Mouse (Mus musculus): ENCODE results near the gene Gbp3.
A peak's percentile ranks its signal among the peaks of the same experiment; 100 is the strongest.
"Not testable (repeated sequence)": the region's sequence is repeated elsewhere in the genome, so short reads cannot be mapped to it uniquely, and the experiment has no call there.

The Gbp3 gene

DNA sequence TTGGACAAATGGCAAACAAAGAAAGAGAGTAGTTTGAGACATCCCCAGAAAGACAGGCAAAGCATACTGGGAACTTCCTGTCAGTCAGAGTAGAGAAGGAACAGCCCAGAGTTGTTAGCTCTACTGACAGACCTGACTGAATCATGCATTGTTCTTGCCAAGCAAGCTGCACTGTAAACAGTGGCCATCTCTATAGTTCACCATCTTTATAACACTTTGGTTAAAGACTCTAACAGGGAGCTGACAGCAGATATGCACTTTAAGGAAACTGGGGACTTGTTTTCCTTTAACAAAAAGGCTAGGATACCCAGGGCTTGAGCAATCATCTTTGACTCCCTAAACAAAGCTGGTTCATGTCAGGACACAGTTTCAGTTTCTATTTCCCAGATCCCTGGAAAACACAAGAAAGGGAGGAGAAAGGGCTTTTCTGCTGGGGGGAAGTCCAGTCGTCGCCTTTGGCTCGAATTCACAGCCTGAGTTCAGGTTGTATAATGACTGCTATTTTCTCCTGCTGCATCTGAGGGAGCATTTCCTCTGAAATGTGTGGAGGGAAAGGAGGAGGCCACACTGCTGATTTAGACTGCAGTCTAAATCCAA is at the start of gene Gbp3:
Gbp3 (plus strand) TSS at position 395 of the 597 bp plus-strand sequence.
- peak; percentile 8 for DNase-seq (ENCODE audit: low read depth, low spot score)

DNA sequence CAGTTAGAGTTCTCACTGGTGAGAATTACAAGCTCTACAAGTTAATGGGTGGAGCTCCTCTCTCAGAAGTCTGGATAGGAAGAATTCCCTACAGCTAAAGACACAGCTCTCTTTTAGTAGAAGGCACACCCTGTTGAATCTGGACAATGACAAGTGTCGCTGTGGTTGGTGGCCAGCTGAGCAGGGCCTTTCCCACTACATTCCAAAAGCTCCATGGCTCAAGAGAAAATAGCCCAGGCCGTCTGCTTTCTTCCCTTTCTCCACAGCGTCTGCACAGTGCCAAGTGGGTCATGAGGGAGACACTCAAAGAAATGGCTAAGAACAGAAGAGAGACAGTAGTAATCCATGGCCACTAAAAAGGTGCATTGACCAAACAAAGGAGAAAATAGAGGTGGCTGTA is 31.7 kb upstream of the Gbp3 start:
- no peak for DNase-seq (ENCODE audit: low read depth, low spot score)

DNA sequence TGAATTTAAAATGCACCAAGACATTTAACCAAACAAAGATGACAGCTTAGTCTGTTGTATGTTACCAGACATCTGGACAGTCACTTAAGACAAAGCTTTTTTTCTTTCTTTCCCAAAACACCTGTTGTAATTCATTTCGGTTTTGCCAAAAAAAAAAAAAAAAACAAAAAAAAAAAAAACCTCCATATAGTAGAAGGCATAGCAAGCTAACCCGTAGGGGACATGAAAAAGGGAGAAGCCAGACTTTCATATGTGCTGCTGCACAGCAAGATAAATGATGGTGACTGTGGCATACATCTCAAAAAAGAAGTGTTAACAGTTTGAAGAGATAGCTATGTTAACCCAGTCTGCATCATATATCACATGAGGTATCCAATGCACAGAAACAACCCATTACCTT is 30.2 kb upstream of the Gbp3 start:
- DNase-seq (ENCODE audit: low read depth, low spot score) = no peak

DNA sequence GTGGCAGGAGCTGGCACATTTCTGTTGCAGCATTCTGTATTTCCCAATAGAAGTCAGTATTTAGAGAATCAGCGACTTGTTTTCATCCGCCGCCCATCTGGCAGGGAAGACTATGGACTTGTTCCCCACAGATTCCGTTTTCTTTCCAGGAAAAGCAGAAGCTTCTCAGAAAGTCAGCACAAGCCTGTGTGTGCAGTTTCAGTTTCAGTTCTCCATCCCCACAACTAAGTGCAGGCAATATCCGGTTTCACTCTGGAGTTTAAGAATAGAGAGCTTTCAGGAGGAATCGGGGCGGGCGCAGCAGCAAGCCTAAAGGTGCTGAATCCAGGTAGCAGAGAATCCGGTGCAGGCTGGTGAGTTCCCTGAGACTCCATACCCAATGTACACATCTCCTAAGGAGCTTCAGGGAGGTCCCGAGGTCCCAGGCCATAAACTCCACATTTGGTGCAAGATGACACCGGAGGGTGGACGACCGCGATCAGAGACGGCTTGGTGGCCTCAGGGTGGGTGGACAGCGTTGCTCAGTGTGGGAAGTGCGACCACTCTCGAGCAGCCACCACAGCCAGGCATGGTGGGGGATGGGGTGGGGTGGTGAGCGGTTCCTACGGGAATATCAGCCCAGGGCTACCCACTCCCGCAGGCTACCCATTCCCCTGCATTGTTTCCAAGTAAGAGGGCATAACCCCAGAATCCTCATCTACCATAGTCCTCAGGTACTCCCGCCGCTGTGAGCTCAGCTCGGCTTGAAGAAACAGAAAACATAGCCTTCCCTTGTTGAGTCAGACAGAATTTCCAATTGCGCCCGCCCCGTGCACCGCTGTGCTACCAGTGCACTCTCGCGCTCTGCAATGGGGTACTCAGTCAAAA is 29.5 kb upstream of the Gbp3 start, which contains the start of gene Gbp7:
Gbp7 (plus strand) TSS at position 256 of the 867 bp plus-strand sequence.
- DNase-seq (ENCODE audit: low read depth, low spot score) = peak; percentile 79

DNA sequence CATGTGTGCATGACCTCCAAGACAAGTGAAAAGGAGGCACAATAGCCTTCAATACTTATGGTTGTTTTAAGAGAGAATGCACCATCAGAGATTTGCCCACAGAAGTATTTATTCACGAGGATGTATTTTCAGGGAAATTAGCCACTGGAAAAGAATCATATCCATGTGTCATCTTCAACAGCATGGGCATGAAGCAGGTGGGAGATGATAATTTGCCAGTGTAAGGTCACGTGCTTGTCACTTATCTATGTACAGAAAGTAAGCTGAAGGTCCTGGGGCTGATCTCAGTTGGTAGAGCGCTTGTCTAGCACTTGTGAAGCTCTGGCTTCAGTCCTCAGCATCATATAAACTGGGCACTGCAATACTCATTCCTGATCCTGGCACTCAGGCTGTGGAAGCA is 28.2 kb upstream of the Gbp3 start:
- no peak for DNase-seq (ENCODE audit: low read depth, low spot score)

DNA sequence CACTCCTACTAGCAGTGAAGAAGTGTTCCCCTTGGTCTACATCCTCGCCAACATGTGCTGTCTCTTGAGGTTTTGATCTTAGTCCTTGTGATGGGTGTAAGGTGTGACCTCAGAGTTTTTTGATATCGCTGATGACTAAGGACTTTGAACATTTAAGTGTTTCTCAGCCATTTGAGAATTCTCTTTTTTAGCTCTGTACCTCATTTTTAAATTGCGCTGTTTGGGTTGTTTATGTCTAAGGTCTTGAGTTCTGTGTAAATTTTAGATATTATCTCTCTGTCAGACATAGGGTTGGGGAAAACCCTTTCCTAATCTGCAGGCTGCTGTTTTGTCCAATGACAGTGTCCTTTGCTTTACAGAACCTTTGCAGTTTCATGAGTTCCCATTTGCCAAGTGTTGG is 26.6 kb upstream of the Gbp3 start:
- DNase-seq (ENCODE audit: low read depth, low spot score) = no peak

DNA sequence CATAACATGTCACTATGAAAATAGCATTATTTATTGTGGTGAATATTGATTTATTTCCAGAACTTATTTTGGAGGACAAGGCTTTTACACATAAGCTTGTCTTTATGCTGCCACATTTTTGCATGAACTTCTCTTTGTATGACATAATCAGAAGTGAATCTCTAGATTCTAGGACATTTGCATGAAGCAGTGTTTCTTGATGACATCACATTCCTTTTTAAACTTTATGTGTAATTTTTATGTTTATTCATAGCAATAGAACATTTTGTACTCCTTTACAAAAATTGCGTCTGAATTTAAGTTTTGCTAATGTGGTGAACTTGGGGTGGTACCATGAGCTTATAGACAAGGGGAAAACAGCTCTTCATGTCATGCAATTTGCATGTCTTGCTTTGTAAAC is 24.2 kb upstream of the Gbp3 start:
- no peak for DNase-seq (ENCODE audit: low read depth, low spot score)

DNA sequence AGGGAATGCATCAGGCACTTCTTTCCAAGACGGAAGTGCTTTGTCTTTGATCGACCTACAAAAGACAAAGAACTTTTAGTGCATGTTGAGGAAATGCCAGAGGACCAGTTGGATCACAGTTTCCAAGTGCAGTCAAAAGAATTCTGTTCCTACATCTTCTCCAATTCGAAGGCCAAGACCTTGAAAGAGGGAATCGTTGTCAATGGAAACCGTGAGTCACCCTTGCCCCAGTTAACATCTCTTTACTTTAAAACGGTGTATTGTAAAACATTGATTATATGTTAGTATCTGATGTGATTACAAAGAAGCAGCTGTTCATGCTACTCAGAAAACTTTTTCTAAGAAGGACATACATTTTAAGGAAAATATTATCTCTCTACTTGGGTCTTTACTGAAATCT is 18.4 kb upstream of the Gbp3 start:
- DNase-seq (ENCODE audit: low read depth, low spot score) = no peak

DNA sequence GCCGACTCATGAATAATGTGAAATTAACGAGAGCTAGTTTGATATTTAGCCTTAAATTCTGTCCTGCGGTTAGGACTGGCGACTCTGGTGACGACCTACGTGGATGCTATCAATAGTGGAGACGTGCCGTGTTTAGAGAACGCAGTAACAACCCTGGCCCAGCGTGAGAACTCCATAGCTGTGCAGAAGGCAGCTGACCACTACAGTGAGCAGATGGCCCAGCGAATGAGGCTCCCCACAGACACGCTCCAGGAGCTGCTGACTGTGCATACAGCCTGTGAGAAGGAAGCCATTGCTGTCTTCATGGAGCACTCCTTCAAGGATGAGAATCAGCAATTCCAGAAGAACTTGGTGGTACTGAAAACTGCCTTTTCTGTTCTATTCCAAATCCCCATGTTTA is 17.1 kb upstream of the Gbp3 start:
- not testable (repeated sequence) for DNase-seq (ENCODE audit: low read depth, low spot score)

DNA sequence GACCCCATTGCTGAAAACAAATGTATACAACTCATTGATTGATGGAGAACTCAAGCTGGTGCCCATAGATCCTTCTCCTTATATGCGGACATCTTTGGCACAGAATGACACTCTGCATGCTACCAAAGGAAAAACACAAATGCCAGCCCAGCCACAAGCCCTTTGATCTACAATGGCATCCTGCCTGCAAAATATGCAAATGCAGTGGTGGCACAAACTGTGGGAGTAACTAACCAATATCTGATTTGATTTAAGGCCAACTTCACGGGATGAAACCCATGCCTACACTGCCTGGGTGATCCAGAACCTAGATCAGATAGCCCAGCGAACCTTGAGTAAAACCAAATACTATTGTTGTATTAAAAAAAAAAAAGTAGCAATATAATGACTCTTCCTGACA is 13.1 kb upstream of the Gbp3 start:
- DNase-seq (ENCODE audit: low read depth, low spot score) = no peak

DNA sequence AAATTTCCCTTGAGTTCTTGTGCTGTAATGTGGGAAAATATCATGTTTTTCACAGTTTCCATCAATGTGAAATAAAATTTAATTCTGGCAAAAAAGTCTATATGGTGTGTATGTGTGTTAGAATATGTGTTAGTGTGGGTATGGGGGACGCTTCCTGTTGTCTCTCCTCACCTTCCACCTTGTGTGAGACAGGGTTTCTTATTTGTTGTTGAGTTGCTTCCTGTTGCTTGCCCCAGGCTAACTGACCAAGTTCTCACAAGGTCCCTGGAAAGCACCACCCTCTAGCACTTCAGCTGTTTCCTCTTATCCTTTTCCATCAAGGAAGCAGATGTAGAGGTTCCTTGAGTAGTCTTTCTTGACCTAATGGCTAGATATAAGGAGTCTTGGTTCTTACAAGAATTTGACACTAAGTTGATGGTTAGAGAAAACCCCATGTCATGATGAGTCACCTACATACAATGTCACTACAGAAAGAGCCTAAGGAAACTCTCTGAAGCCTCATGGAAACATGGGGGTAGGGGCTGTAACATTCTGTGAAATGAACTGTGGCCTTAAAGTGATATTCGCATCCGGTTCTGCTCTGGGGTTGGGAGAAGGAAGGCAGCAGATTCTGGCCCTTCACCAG is 9.7 kb upstream of the Gbp3 start:
- no peak for DNase-seq (ENCODE audit: low read depth, low spot score)

DNA sequence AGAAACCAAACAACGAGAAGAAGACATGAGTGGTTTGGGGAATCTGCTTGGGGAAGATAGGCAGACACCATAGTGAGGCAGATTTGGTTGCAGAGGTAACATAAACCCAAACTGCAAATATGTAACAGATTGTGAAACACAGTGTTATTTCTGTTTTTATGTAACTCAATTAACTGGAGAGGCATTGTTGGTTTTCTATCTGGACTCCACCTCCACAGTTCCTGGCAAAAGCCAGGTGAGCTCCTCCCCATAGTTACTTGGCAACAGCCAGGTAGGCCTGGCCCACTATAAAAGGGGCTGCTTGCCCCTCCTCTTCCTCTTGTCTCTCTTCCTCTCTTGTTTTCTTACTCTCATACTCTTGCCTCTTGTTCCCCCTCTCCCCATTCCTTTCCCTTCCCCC is 5.2 kb upstream of the Gbp3 start:
- DNase-seq (ENCODE audit: low read depth, low spot score) = no peak

DNA sequence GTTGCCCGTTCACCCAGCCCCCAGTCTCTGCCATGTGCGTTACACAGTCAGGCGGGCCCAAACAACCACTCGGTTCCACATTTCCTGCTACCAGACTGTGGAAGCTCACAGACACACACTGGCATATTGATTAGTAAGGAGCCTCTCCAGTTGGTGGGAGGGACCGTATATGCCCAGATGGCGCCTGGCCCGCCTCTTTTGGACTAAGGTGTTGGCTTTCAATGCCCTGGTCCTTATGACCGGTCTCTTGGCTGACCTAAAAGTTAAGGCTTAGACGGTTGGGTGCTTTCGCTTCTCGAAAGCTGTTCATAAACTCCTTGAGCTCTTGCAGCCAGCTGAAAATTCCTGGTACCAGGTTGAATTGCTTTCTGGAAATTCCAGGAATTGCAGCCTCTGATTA is 4.2 kb upstream of the Gbp3 start:
- no peak for DNase-seq (ENCODE audit: low read depth, low spot score)

DNA sequence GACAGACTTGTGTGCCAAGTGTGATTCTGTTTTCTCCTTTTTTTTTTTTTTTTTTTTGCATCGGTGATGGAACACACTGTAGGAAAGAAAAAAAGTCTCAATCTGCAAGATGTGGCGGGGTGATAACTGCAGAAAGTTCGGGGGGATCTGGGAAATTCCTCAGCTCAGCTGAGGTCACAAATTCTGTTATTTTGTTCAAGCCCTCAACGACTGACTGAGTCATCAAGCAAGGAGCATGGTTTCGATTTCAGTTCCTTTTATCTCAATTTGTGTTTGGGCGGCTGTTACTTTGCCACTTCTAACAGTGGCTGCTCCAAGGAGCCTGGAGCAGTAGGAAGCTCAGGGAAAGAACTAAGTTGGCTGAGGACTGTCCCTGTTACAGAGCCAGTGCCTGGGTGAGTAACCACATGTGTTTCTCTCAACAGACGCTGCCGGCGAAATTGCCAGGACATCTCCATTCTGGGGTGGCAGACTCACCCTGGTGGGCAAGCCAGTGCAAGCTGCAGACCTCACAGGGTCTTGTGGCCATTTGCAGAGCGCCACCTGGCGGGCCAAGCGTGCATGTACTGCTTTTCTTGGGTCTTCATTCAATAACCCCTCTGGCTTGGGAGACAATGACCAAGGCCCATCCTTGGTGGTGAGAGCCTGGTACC is 596 bp downstream of the Gbp3 start:
- DNase-seq (ENCODE audit: low read depth, low spot score) = peak; percentile 83

DNA sequence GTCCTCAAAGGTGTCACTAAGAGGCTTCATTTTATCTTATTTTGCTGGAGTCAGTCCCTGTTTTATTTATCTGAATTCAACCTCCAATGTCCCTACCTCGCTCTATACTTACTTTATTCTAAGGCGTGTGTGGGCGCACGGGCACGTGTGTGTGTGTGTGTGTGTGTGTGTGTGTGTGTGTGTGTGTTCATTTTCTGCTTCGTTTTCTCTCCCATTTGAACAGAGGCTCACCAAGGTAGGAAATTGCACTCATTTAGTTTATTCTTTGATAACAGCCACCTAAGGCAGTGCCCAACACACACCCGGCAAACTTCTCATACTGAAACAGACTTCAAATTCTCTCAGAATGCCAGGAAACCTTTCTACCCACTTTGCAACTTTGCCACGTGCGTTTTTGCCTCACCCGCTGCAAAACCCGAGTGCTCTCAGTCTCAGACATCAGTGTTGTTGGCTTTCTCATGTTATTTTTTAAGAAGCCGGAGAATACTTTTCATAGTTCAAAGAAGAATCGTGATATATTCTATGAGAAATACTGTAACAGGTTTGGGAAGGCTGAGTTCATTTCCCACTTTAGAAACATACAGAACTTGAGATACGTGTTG is 1.3 kb downstream of the Gbp3 start:
- no peak for DNase-seq (ENCODE audit: low read depth, low spot score)

DNA sequence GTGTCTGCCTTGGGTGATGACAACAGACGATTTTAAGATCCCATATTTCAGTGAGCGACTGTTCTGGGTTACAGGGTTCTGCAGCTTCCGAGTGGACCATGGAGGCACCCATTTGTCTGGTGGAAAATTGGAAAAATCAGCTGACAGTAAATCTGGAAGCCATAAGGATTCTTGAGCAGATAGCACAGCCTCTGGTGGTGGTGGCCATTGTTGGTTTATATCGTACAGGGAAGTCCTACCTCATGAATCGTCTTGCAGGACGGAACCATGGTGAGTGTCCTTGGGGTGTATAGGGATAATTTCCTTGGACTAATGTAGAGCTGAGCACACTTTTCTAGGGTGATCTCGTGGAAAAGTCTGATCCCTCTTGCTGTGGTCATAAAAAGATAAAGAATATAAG is 1.8 kb downstream of the Gbp3 start:
- no peak for DNase-seq (ENCODE audit: low read depth, low spot score)

DNA sequence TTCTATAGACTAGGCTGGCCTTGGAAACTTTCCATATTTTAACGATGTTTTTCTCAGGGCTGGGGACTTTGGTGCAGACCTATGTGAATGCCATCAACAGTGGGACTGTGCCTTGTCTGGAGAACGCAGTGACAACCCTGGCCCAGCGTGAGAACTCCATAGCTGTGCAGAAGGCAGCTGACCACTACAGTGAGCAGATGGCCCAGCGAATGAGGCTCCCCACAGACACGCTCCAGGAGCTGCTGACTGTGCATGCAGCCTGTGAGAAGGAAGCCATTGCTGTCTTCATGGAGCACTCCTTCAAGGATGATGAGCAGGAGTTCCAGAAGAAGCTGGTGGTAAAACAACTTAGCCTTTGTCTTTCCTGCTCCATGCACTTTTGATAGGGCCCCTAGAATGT is 7.7 kb downstream of the Gbp3 start:
- peak; percentile 19 for DNase-seq (ENCODE audit: low read depth, low spot score)

DNA sequence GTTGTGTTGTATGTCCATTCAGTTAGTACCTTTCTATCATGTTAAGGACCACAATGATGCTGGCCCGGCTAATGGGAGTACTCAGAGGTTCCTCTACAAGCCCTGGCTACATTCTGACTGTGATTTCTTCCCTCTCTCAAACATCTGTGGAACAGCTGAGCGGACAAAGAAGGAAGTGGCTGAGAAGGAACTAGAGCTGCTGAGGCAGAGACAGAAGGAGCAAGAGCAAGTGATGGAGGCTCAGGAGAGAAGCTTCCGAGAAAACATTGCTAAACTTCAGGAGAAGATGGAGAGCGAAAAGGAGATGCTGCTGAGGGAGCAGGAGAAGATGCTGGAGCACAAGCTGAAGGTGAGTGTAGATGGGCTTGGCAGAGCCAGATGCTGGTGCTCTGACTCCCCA is 10.9 kb downstream of the Gbp3 start:
- no peak for DNase-seq (ENCODE audit: low read depth, low spot score)

DNA sequence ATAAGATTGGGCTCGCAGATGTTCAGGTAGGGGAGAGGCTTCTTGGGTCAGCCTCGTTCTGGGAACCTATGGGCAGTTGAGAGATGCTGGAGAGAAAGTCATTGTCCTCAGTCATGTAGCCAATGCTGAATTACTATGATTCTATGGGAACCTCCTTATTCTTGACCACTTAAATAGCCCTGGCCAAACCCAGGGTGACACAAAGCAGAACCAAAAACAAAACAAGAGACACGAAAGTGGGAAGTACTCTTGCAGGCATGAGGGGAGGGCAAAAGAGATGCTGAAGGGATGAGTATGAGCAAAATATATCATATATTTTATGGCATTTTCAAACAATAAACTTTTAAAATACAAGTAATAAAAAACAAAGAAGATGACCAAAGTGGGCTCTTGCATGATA is 17.3 kb downstream of the Gbp3 start:
- DNase-seq (ENCODE audit: low read depth, low spot score) = no peak

DNA sequence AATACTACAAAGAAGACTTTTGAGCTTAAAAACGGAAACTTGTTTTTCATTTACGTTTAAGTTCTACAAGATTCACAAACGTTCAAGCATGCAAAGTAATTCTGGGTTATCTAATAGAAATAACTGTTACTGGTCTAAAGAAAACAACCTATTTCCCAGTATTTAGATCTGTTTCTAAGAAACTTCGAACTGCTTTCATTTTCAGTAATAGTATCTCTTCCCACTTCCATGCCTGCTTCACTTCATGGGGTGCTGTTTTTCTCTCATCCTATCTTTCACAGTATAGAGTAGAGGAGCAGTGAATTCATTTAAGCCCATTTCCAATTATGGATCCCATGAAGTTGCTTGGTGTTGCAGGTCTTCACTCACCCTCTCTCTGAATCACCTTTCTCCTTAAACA is 18.5 kb downstream of the Gbp3 start:
- DNase-seq (ENCODE audit: low read depth, low spot score) = no peak

DNA sequence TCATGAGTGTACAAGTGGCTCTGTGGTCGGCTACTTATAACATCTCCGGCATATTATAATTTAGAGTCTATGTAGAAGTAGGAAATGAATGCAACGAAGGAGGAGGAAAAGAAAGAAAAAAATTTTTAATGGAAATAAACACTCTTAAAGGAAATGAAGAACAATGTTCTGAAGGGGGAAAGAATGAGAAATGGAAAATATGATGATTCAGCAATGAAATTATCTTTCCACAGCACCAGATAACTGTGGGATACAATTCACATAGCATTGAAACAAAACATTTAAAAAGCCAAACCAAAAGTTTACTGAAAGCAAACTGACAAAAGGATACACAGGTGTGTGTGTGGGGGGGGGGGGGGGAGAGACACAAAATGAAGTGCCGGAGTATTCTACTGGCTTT is 23.2 kb downstream of the Gbp3 start:
- DNase-seq (ENCODE audit: low read depth, low spot score) = no peak

DNA sequence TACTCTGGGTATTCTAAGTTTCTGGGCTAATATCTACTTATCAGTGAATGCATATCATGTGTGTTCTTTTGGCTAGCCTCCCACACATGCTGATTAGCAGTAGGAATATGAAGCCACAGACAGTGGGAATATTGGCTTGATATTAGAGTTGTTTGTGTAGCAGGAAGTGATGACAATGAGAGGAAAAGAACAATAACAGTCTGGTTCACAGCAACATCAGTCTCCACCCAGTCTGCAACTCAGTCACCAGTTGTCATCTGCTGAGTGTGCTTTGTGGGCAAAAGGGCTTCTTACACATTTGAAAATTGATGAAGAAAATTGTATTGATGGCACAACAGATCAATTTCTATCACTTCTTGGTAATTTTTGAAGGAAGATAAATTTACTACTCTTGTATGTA is 27.6 kb downstream of the Gbp3 start:
- DNase-seq (ENCODE audit: low read depth, low spot score) = no peak

All from brain, adult 2 months (tissue).